Mouse (Mus musculus) B cell, adult 2 months (primary cell): Measurements from ENCODE around the gene Olfr640.

Source experiments
- DNase-seq, 2 experiments: peaks; one replicate each; pipeline ENCODE4 v3.0.0; 2022

Olfr640 gene

GRCm38 (mm10) chr7:104025473-104025872 lies at the start of gene Olfr640:
Gene Olfr640, minus strand, starts transcription at chr7:104025573.
- no peak for DNase-seq

- no peak for DNase-seq
Observed at GRCm38 (mm10) chr7:104071769-104072168, 46.4 kb upstream of the Olfr640 start, which contains the start of gene Olfr644. Gene Olfr644, minus strand, starts transcription at chr7:104071869.

- no peak for DNase-seq
Observed at GRCm38 (mm10) chr7:104061345-104061744, 36.0 kb upstream of the Olfr640 start, which contains the start of gene 4930516K23Rik. Gene 4930516K23Rik, minus strand, starts transcription at chr7:104061445.

GRCm38 (mm10) chr7:104059215-104059614 lies 33.8 kb upstream of the Olfr640 start:
- no peak for DNase-seq

GRCm38 (mm10) chr7:104052566-104052965 lies 27.2 kb upstream of the Olfr640 start, which contains the start of gene Olfr642:
Gene Olfr642, minus strand, starts transcription at chr7:104052666.
- DNase-seq, result no peak

GRCm38 (mm10) chr7:104050745-104051144 lies 25.4 kb upstream of the Olfr640 start:
- no peak for DNase-seq

- no peak for DNase-seq
Observed at GRCm38 (mm10) chr7:104035145-104035544, 9.8 kb upstream of the Olfr640 start, which contains the start of gene Olfr641. Gene Olfr641, plus strand, starts transcription at chr7:104035445.

GRCm38 (mm10) chr7:104026978-104027377 lies 1.6 kb upstream of the Olfr640 start:
- DNase-seq, result no peak

- no peak for DNase-seq
Observed at GRCm38 (mm10) chr7:104021651-104022050, 3.7 kb downstream of the Olfr640 start.

GRCm38 (mm10) chr7:104018953-104019352 lies 6.4 kb downstream of the Olfr640 start:
- no peak for DNase-seq

GRCm38 (mm10) chr7:104017203-104017602 lies 8.2 kb downstream of the Olfr640 start, which contains the start of gene Olfr639:
Gene Olfr639, minus strand, starts transcription at chr7:104017303.
- DNase-seq, result no peak

GRCm38 (mm10) chr7:103999124-103999523 lies 26.2 kb downstream of the Olfr640 start:
- no peak for DNase-seq

GRCm38 (mm10) chr7:103998446-103998845 lies 26.9 kb downstream of the Olfr640 start, which contains the start of gene Olfr638:
Gene Olfr638, plus strand, starts transcription at chr7:103998746.
- no peak for DNase-seq

GRCm38 (mm10) chr7:103971782-103972181 lies 53.6 kb downstream of the Olfr640 start:
- no peak for DNase-seq

GRCm38 (mm10) chr7:103970852-103971251 lies 54.5 kb downstream of the Olfr640 start, which contains the start of gene Olfr635:
Gene Olfr635, plus strand, starts transcription at chr7:103971152.
- no peak for DNase-seq
